Mouse (Mus musculus) ES-E14 (cell line): ENCODE results near the gene Cs.
"Not testable (repeated sequence)": the region's sequence is repeated elsewhere in the genome, so short reads cannot be mapped to it uniquely, and the experiment has no call there.

ENCODE experiments used
- CHD2 ChIP-seq: IDR thresholded peaks from 2 replicates; pipeline ENCODE4 v1.6.1; 2014; ENCODE audit warnings: mild to moderate bottlenecking, low read depth, low read length, inconsistent platforms
- HCFC1 ChIP-seq: IDR thresholded peaks from 2 replicates; pipeline ENCODE4 v1.6.1; 2012; ENCODE audit warnings: low read length, inconsistent platforms, borderline replicate concordance; ENCODE audit not compliant: insufficient read depth

DNA sequence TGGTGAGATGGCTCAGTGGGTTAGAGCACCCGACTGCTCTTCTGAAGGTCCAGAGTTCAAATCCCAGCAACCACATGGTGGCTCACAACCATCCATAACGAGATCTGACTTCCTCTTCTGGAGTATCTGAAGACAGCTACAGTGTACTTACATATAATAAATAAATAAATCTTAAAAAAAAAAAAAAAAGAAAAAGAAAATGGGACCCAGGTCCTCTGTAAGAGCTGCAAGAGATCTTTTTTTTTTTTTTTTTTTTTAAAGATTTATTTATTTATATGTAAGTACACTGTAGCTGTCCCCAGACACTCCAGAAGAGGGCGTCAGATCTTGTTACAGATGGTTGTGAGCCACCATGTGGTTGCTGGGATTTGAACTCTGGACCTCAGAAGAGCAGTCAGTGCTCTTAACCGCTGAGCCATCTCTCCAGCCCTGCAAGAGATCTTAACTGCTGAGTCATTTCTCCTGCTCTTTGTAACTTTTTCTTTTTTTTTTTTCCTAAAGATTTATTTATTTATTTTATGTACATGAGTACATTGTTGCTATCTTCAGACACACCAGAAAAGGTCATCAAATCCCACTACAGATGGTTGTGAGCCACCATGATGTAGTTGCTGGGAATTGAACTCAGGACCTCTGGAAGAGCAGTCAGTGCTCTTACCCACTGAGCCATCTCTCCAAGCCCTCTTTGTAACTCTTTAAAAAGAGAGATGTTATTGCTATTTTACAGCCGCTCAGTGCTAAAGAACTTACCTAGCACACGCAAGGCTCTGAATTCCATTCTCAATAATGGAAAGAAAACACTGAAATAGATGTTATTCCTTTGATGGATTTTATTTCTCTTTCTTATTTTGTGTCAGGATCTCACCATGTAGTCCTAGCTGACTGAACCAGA, 4.9 kb upstream of the Cs start:
- not testable (repeated sequence) for TF ChIP-seq HCFC1, CHD2
